Mouse (Mus musculus) liver, embryonic 16.5 days (tissue): ENCODE data around the gene Iltifb. TPM values are rescaled to one million over a fixed set of nuclear protein-coding genes. Genes with fewer than 3 reads are reported as not detected.
"Not testable (repeated sequence)": the region's sequence is repeated elsewhere in the genome, so short reads cannot be mapped to it uniquely, and the experiment has no call there.

Experiments
- ATAC-seq: fragments of 200-750 bp; cut with Nextera tagmentation; 2 replicates; pipeline ENCODE4 v1.8.0; 2017; ENCODE audit warnings: low read depth, mild to moderate bottlenecking, moderate number of reproducible peaks, moderate library complexity
- H3K27ac ChIP-seq: fragments of 300-500 bp; sonication (generic); 2 replicates; pipeline ENCODE4 v1.5.1; 2014; ENCODE audit warnings: mild to moderate bottlenecking, low read length
- H3K27me3 ChIP-seq: fragments of 300-500 bp; sonication (generic); 2 replicates; pipeline ENCODE4 v1.6.1; 2014; ENCODE audit warnings: low read depth, low read length, mixed read lengths; ENCODE audit not compliant: control insufficient read depth, insufficient read depth
- H3K36me3 ChIP-seq: fragments of 300-500 bp; sonication (generic); 2 replicates; pipeline ENCODE4 v1.6.1; 2014; ENCODE audit warnings: mild to moderate bottlenecking; ENCODE audit not compliant: control insufficient read depth, insufficient read depth
- H3K4me1 ChIP-seq: fragments of 300-500 bp; sonication (generic); 2 replicates; pipeline ENCODE4 v1.6.1; 2014; ENCODE audit warnings: low read depth, low read length, mixed read lengths; ENCODE audit not compliant: control insufficient read depth
- H3K4me2 ChIP-seq: fragments of 300-500 bp; sonication (generic); 2 replicates; pipeline ENCODE4 v1.6.1; 2014; ENCODE audit warnings: low read depth, low read length, mixed read lengths
- H3K4me3 ChIP-seq: fragments of 300-500 bp; sonication (generic); 2 replicates; pipeline ENCODE4 v1.5.1; 2014; ENCODE audit warnings: low read depth, mild to moderate bottlenecking, low read length
- H3K9ac ChIP-seq: fragments of 300-500 bp; sonication (generic); 2 replicates; pipeline ENCODE4 v1.6.1; 2014; ENCODE audit warnings: low read depth, low read length
- H3K9me3 ChIP-seq: fragments of 300-500 bp; sonication (generic); replicated peaks from 2 replicates; pipeline ENCODE4 v1.6.1; 2016; ENCODE audit warnings: low read length; ENCODE audit not compliant: control insufficient read depth
- whole genome bisulfite sequencing: fragments of 180-500 bp; shearing (Covaris S2); extraction: QIAGEN DNeasy Blood & Tissue Kit; methylation state at CpG from one replicate; pipeline ENCODE4 v1.1.7; 2014; ENCODE audit not compliant: insufficient replicate concordance; 5-methylcytosine and 5-hydroxymethylcytosine counted together
- polyA plus RNA-seq: library from polyadenylated mRNA; unstranded; fragments of >200 nt; fragmentation: Nextera tagmentation; extraction: Ambion mirVana; gene quantifications from 2 replicates; pipeline ENCODE4 v1.2.1, GENCODE M21; 2015

The Iltifb gene
- polyA plus RNA-seq: not detected in 2 replicates

GRCm38 (mm10) chr10:118294938-118295337, at the start of gene Iltifb:
Iltifb (minus strand) TSS chr10:118295038.
- no peak for ATAC-seq
- 76% methylated on average over 6 of the region's 6 CpGs for WGBS
- Histone ChIP-seq H3K4me2 (no peak within 1 kb of the TSS), H3K4me3 (no peak within 1 kb of the TSS), H3K27me3 (no peaks in the 10 kb centered on the region), H3K9ac (no peak within 1 kb of the TSS), H3K4me1 (no peaks in the 10 kb centered on the region), H3K9me3 (no peaks in the 10 kb centered on the region), H3K36me3 (no peaks in the 10 kb centered on the region), H3K27ac (no peak within 1 kb of the TSS)

GRCm38 (mm10) chr10:118343155-118343554, 48.3 kb upstream of the Iltifb start, which contains the start of gene Gm9046:
Gm9046 (minus strand) TSS chr10:118343255.
- not testable (repeated sequence) for H3K36me3 ChIP-seq, ATAC-seq, H3K4me3 ChIP-seq, H3K4me1 ChIP-seq, H3K27me3 ChIP-seq, H3K9me3 ChIP-seq, H3K9ac ChIP-seq, H3K27ac ChIP-seq, H3K4me2 ChIP-seq
- WGBS: no CpG with 5 or more reads among the region's 14 CpGs

- no CpG with 5 or more reads among the region's 14 CpGs for WGBS
- not testable (repeated sequence) for H3K27me3 ChIP-seq, H3K9ac ChIP-seq, ATAC-seq, H3K4me1 ChIP-seq, H3K27ac ChIP-seq, H3K4me3 ChIP-seq, H3K9me3 ChIP-seq, H3K36me3 ChIP-seq, H3K4me2 ChIP-seq
Measured at GRCm38 (mm10) chr10:118337731-118338130, 42.9 kb upstream of the Iltifb start, which contains the start of gene Gm9045. Gm9045 (minus strand) TSS chr10:118337831.

GRCm38 (mm10) chr10:118332308-118332707, 37.5 kb upstream of the Iltifb start, which contains the start of gene Gm9044:
Gm9044 (minus strand) TSS chr10:118332408.
- H3K9ac ChIP-seq, H3K4me3 ChIP-seq, H3K4me2 ChIP-seq, H3K9me3 ChIP-seq, H3K27ac ChIP-seq, ATAC-seq, H3K27me3 ChIP-seq, H3K4me1 ChIP-seq, H3K36me3 ChIP-seq: not testable (repeated sequence)
- WGBS: no CpG with 5 or more reads among the region's 14 CpGs

- not testable (repeated sequence) for H3K27ac ChIP-seq, H3K4me1 ChIP-seq, H3K9me3 ChIP-seq, ATAC-seq, H3K36me3 ChIP-seq, H3K4me3 ChIP-seq, H3K4me2 ChIP-seq, H3K27me3 ChIP-seq, H3K9ac ChIP-seq
- WGBS: no CpG with 5 or more reads among the region's 11 CpGs
Measured at GRCm38 (mm10) chr10:118326869-118327268, 32.0 kb upstream of the Iltifb start, which contains the start of gene Gm9040. Gm9040 (minus strand) TSS chr10:118326969.

- H3K9ac ChIP-seq: no peak overlapping the region
- H3K4me1 ChIP-seq: no peaks in the 10 kb centered on the region
- no peaks in the 10 kb centered on the region for H3K9me3 ChIP-seq
- no peak overlapping the region for H3K27ac ChIP-seq
- no peaks in the 10 kb centered on the region for H3K36me3 ChIP-seq
- H3K27me3 ChIP-seq: no peaks in the 10 kb centered on the region
- WGBS: 24% methylated on average over 8 of the region's 8 CpGs
- no peak for ATAC-seq
- H3K4me3 ChIP-seq: no peak overlapping the region
- no peak overlapping the region for H3K4me2 ChIP-seq
Measured at GRCm38 (mm10) chr10:118319024-118319423, 24.2 kb upstream of the Iltifb start.

- not testable (repeated sequence) for H3K4me3 ChIP-seq, H3K9ac ChIP-seq, H3K4me1 ChIP-seq, H3K9me3 ChIP-seq, H3K27ac ChIP-seq, ATAC-seq, H3K4me2 ChIP-seq, H3K27me3 ChIP-seq, H3K36me3 ChIP-seq
- 19% methylated on average over 2 of the region's 2 CpGs for WGBS
Measured at GRCm38 (mm10) chr10:118302133-118302532, 7.3 kb upstream of the Iltifb start.

GRCm38 (mm10) chr10:118283016-118283415, 11.8 kb downstream of the Iltifb start:
- H3K27ac ChIP-seq: not testable (repeated sequence)

GRCm38 (mm10) chr10:118282565-118282964, 12.3 kb downstream of the Iltifb start:
- H3K9me3 ChIP-seq, H3K27ac ChIP-seq, H3K4me2 ChIP-seq, H3K27me3 ChIP-seq, H3K9ac ChIP-seq, H3K36me3 ChIP-seq, H3K4me3 ChIP-seq, H3K4me1 ChIP-seq, ATAC-seq: not testable (repeated sequence)
- WGBS: 65% methylated on average over 7 of the region's 7 CpGs

More at GRCm38 (mm10) chr10:118283016-118283415, 11.8 kb downstream of the Iltifb start:
- H3K27me3 ChIP-seq, H3K9me3 ChIP-seq, H3K4me2 ChIP-seq, ATAC-seq, H3K4me3 ChIP-seq, H3K36me3 ChIP-seq, H3K9ac ChIP-seq, H3K4me1 ChIP-seq: not testable (repeated sequence)
- WGBS: 17% methylated on average over 1 of the region's 5 CpGs
